Mouse (Mus musculus): ENCODE measurements around the gene Irf1. TPM values are rescaled to one million over a fixed set of nuclear protein-coding genes. Genes with fewer than 3 reads are reported as not detected.
A peak's percentile ranks its signal among the peaks of the same experiment; 100 is the strongest.

The Irf1 gene
- polyA plus RNA-seq, 1 experiment: 35.5 TPM

- no peak overlapping the region for H3K27ac ChIP-seq (ENCODE audit: insufficient read depth, low read depth, low read length)
- H3K4me1 ChIP-seq (ENCODE audit: control insufficient read depth, insufficient read depth, low read length): no peaks in the 10 kb centered on the region
- H3K4me3 ChIP-seq (ENCODE audit: insufficient read depth, low read depth, low read length): no peak overlapping the region
- H3K36me3 ChIP-seq (ENCODE audit: control insufficient read depth, insufficient read depth, low read length): no peaks in the 10 kb centered on the region
- no peaks in the 10 kb centered on the region for H3K27me3 ChIP-seq (replicated peaks; ENCODE audit: control insufficient read depth, insufficient read depth, low read length)
- 18% methylated on average over 17 of the region's 17 CpGs for WGBS
- peak; percentile 97; the same call in 1 of the 2 replicates for TF ChIP-seq CTCF (conservative IDR thresholded peaks at IDR 0.05; ENCODE audit: insufficient read depth, insufficient read length, low read depth, low read length)
- TF ChIP-seq POLR2A (IDR thresholded peaks at IDR 0.05; ENCODE audit: low read depth, low read length): no peak
- peak; percentile 69 for DNase-seq
Measured at GRCm38 (mm10) chr11:53735682-53736245, 34.0 kb upstream of the Irf1 start.

- DNase-seq: peak; percentile 81
- H3K4me1 ChIP-seq (ENCODE audit: control insufficient read depth, insufficient read depth, low read length): no peaks in the 10 kb centered on the region
- no peaks in the 10 kb centered on the region for H3K27me3 ChIP-seq (replicated peaks; ENCODE audit: control insufficient read depth, insufficient read depth, low read length)
- no peak overlapping the region for H3K4me3 ChIP-seq (ENCODE audit: insufficient read depth, low read depth, low read length)
- 50% methylated on average over 14 of the region's 14 CpGs for WGBS
- no peaks in the 10 kb centered on the region for H3K36me3 ChIP-seq (ENCODE audit: control insufficient read depth, insufficient read depth, low read length)
- peak; percentile 69 for TF ChIP-seq CTCF (conservative IDR thresholded peaks at IDR 0.05; ENCODE audit: insufficient read depth, insufficient read length, low read depth, low read length)
- no peak for TF ChIP-seq POLR2A (IDR thresholded peaks at IDR 0.05; ENCODE audit: low read depth, low read length)
- no peak overlapping the region for H3K27ac ChIP-seq (ENCODE audit: insufficient read depth, low read depth, low read length)
Measured at GRCm38 (mm10) chr11:53736771-53737572, 32.8 kb upstream of the Irf1 start.

- no peaks in the 10 kb centered on the region for H3K4me1 ChIP-seq (ENCODE audit: control insufficient read depth, insufficient read depth, low read length)
- no peak overlapping the region for H3K4me3 ChIP-seq (ENCODE audit: insufficient read depth, low read depth, low read length)
- H3K27ac ChIP-seq (ENCODE audit: insufficient read depth, low read depth, low read length): no peak overlapping the region
- TF ChIP-seq CTCF (conservative IDR thresholded peaks at IDR 0.05; ENCODE audit: insufficient read depth, insufficient read length, low read depth, low read length): peak; percentile 62
- TF ChIP-seq POLR2A (IDR thresholded peaks at IDR 0.05; ENCODE audit: low read depth, low read length): no peak
- no peaks in the 10 kb centered on the region for H3K36me3 ChIP-seq (ENCODE audit: control insufficient read depth, insufficient read depth, low read length)
- no peaks in the 10 kb centered on the region for H3K27me3 ChIP-seq (replicated peaks; ENCODE audit: control insufficient read depth, insufficient read depth, low read length)
- 34% methylated on average over 6 of the region's 6 CpGs for WGBS
- DNase-seq: peak; percentile 73
Measured at GRCm38 (mm10) chr11:53737573-53737946, 32.3 kb upstream of the Irf1 start.

GRCm38 (mm10) chr11:53742353-53742752, 27.5 kb upstream of the Irf1 start:
- 48% methylated on average over 5 of the region's 5 CpGs for WGBS
- Histone ChIP-seq H3K27ac (ENCODE audit: insufficient read depth, low read depth, low read length) (no peak overlapping the region), H3K4me1 (ENCODE audit: control insufficient read depth, insufficient read depth, low read length) (no peaks in the 10 kb centered on the region), H3K27me3 (replicated peaks; ENCODE audit: control insufficient read depth, insufficient read depth, low read length) (no peaks in the 10 kb centered on the region), H3K36me3 (ENCODE audit: control insufficient read depth, insufficient read depth, low read length) (no peaks in the 10 kb centered on the region), H3K4me3 (ENCODE audit: insufficient read depth, low read depth, low read length) (no peak overlapping the region)
- peak; percentile 26 for DNase-seq
- peak; percentile 38 for TF ChIP-seq CTCF (conservative IDR thresholded peaks at IDR 0.05; ENCODE audit: insufficient read depth, insufficient read length, low read depth, low read length)
- TF ChIP-seq POLR2A (IDR thresholded peaks at IDR 0.05; ENCODE audit: low read depth, low read length): no peak

GRCm38 (mm10) chr11:53745260-53745659, 24.6 kb upstream of the Irf1 start:
- no peaks in the 10 kb centered on the region for H3K36me3 ChIP-seq (ENCODE audit: control insufficient read depth, insufficient read depth, low read length)
- no peak for DNase-seq
- WGBS: 87% methylated on average over 2 of the region's 2 CpGs
- H3K27me3 ChIP-seq (replicated peaks; ENCODE audit: control insufficient read depth, insufficient read depth, low read length): no peaks in the 10 kb centered on the region
- no peak overlapping the region for H3K27ac ChIP-seq (ENCODE audit: insufficient read depth, low read depth, low read length)
- no peak overlapping the region for H3K4me3 ChIP-seq (ENCODE audit: insufficient read depth, low read depth, low read length)
- H3K4me1 ChIP-seq (ENCODE audit: control insufficient read depth, insufficient read depth, low read length): no peaks in the 10 kb centered on the region
- TF ChIP-seq POLR2A (IDR thresholded peaks at IDR 0.05; ENCODE audit: low read depth, low read length) (no peak), CTCF (conservative IDR thresholded peaks at IDR 0.05; ENCODE audit: insufficient read depth, insufficient read length, low read depth, low read length) (no peak)

- no peak overlapping the region for H3K27ac ChIP-seq (ENCODE audit: insufficient read depth, low read depth, low read length)
- no peaks in the 10 kb centered on the region for H3K27me3 ChIP-seq (replicated peaks; ENCODE audit: control insufficient read depth, insufficient read depth, low read length)
- H3K4me3 ChIP-seq (ENCODE audit: insufficient read depth, low read depth, low read length): no peak overlapping the region
- no peak for DNase-seq
- H3K4me1 ChIP-seq (ENCODE audit: control insufficient read depth, insufficient read depth, low read length): no peaks in the 10 kb centered on the region
- WGBS: 88% methylated on average over 9 of the region's 9 CpGs
- H3K36me3 ChIP-seq (ENCODE audit: control insufficient read depth, insufficient read depth, low read length): no peaks in the 10 kb centered on the region
- TF ChIP-seq CTCF (conservative IDR thresholded peaks at IDR 0.05; ENCODE audit: insufficient read depth, insufficient read length, low read depth, low read length): no peak
- TF ChIP-seq POLR2A (IDR thresholded peaks at IDR 0.05; ENCODE audit: low read depth, low read length): no peak
Measured at GRCm38 (mm10) chr11:53747985-53748384, 21.8 kb upstream of the Irf1 start.

GRCm38 (mm10) chr11:53748614-53749013, 21.2 kb upstream of the Irf1 start:
- H3K27ac ChIP-seq (ENCODE audit: insufficient read depth, low read depth, low read length): no peak overlapping the region
- H3K36me3 ChIP-seq (ENCODE audit: control insufficient read depth, insufficient read depth, low read length): no peaks in the 10 kb centered on the region
- no peak for TF ChIP-seq POLR2A (IDR thresholded peaks at IDR 0.05; ENCODE audit: low read depth, low read length)
- TF ChIP-seq CTCF (conservative IDR thresholded peaks at IDR 0.05; ENCODE audit: insufficient read depth, insufficient read length, low read depth, low read length): no peak
- 89% methylated on average over 6 of the region's 6 CpGs for WGBS
- H3K27me3 ChIP-seq (replicated peaks; ENCODE audit: control insufficient read depth, insufficient read depth, low read length): no peaks in the 10 kb centered on the region
- H3K4me3 ChIP-seq (ENCODE audit: insufficient read depth, low read depth, low read length): no peak overlapping the region
- no peaks in the 10 kb centered on the region for H3K4me1 ChIP-seq (ENCODE audit: control insufficient read depth, insufficient read depth, low read length)
- DNase-seq: no peak

Measured in kidney, adult 2 months (tissue).